Mouse (Mus musculus) ES-E14 (cell line): ENCODE measurements around the gene Cfap299. TPM values are rescaled to one million over a fixed set of nuclear protein-coding genes. Genes with fewer than 3 reads are reported as not detected.

ENCODE experiments used
- DNase-seq: peaks from one replicate; pipeline ENCODE4 v3.0.0-alpha.2; 2013; ENCODE audit warnings: low read depth, low spot score
- H3K27ac ChIP-seq: 2 replicates; pipeline ENCODE4 v1.5.1; 2012; ENCODE audit warnings: low read depth, mild to moderate bottlenecking, low read length, moderate library complexity, mixed read lengths; ENCODE audit not compliant: poor library complexity, insufficient read depth, severe bottlenecking
- H3K36me3 ChIP-seq: 2 replicates; pipeline ENCODE4 v1.6.1; 2012; ENCODE audit warnings: mild to moderate bottlenecking, low read length, moderate library complexity, mixed read lengths; ENCODE audit not compliant: control insufficient read depth, poor library complexity, insufficient read depth, severe bottlenecking
- H3K4me1 ChIP-seq, 2 experiments: fragments of 150-350 bp in 1 of 2; sonication (generic) in 1 of 2; 2 replicates each; pipeline ENCODE4 v1.6.1; 2012; ENCODE audit warnings: low read length in 2 of 2, mild to moderate bottlenecking in 1 of 2, mixed read lengths in 1 of 2; ENCODE audit not compliant: control insufficient read depth in 2 of 2, insufficient read depth in 2 of 2, poor library complexity in 1 of 2
- H3K4me3 ChIP-seq, 2 experiments: fragments of 150-350 bp in 1 of 2; sonication (generic) in 1 of 2; 2 replicates each; pipeline ENCODE4 v1.5.1; 2012; ENCODE audit warnings: low read length in 2 of 2, low read depth in 1 of 2, mild to moderate bottlenecking in 1 of 2, mixed read lengths in 1 of 2; ENCODE audit not compliant: insufficient read depth in 1 of 2, poor library complexity in 1 of 2, severe bottlenecking in 1 of 2
- H3K9ac ChIP-seq: 2 replicates; pipeline ENCODE4 v1.6.1; 2012; ENCODE audit warnings: low read depth, mild to moderate bottlenecking, low read length, mixed read lengths; ENCODE audit not compliant: poor library complexity, insufficient read depth, severe bottlenecking
- H3K9me3 ChIP-seq: fragments of 150-350 bp; sonication (generic); 2 replicates; pipeline ENCODE4 v1.6.1; 2012; ENCODE audit warnings: low read depth, mild to moderate bottlenecking, low read length; ENCODE audit not compliant: control insufficient read depth, insufficient read depth
- CHD2 ChIP-seq: IDR thresholded peaks from 2 replicates; pipeline ENCODE4 v1.6.1; 2014; ENCODE audit warnings: mild to moderate bottlenecking, low read depth, low read length, inconsistent platforms
- HCFC1 ChIP-seq: IDR thresholded peaks from 2 replicates; pipeline ENCODE4 v1.6.1; 2012; ENCODE audit warnings: low read length, inconsistent platforms, borderline replicate concordance; ENCODE audit not compliant: insufficient read depth
- MAFK ChIP-seq: IDR thresholded peaks from 2 replicates; pipeline ENCODE4 v1.6.1; 2014; ENCODE audit warnings: mild to moderate bottlenecking, low read depth, low read length, inconsistent platforms; ENCODE audit not compliant: insufficient read depth
- ZC3H11A ChIP-seq: IDR thresholded peaks from 2 replicates; pipeline ENCODE4 v1.6.1; 2012; ENCODE audit warnings: low read depth, mild to moderate bottlenecking, inconsistent platforms, low read length, borderline replicate concordance
- ZNF384 ChIP-seq: IDR thresholded peaks from 2 replicates; pipeline ENCODE4 v1.6.1; 2012; ENCODE audit warnings: low read depth, low read length, inconsistent platforms
- in situ Hi-C, 2 experiments: fragments of 600-800 bp; cut with MboI; formaldehyde crosslinking; loops; one replicate each; pipeline ENCODE4 v1.15.1; 2025; ENCODE audit warnings: low sequenced_read_pairs in 2 of 2, inconsistent platforms in 1 of 2; ENCODE audit not compliant: unreplicated experiment in 2 of 2
- total RNA-seq: library from RNA; depleted of rRNA; stranded (reverse); fragments of 300-350 nt; gene quantifications from 2 replicates; pipeline ENCODE4 v1.2.3, GENCODE M21; 2012

The Cfap299 gene
- total RNA-seq, 1 experiment = not detected

- Histone ChIP-seq H3K4me3 (no peak overlapping the region), H3K9me3 (no peaks in the 10 kb centered on the region), H3K4me1 (no peaks in the 10 kb centered on the region), H3K36me3 (no peaks in the 10 kb centered on the region), H3K27ac (no peak overlapping the region), H3K9ac (no peak overlapping the region)
- no peak for DNase-seq
- TF ChIP-seq ZNF384 (no peak), ZC3H11A (no peak), HCFC1 (no peak), CHD2 (no peak), MAFK (no peak)
- in situ Hi-C loops = no loop called here
Observed at GRCm38 (mm10) chr5:98426112-98426511, 97.0 kb downstream of the Cfap299 start.

- TF ChIP-seq ZNF384 (no peak), HCFC1 (no peak), MAFK (no peak), ZC3H11A (no peak), CHD2 (no peak)
- Histone ChIP-seq H3K9me3 (no peaks in the 10 kb centered on the region), H3K27ac (no peak overlapping the region), H3K4me3 (no peak overlapping the region), H3K9ac (no peak overlapping the region), H3K36me3 (no peaks in the 10 kb centered on the region), H3K4me1 (no peaks in the 10 kb centered on the region)
- no peak for DNase-seq
- in situ Hi-C loops = no loop called here
Observed at GRCm38 (mm10) chr5:98430060-98430459, 101.0 kb downstream of the Cfap299 start.

- no peaks in the 10 kb centered on the region for H3K36me3 ChIP-seq
- H3K4me3 ChIP-seq = no peak overlapping the region
- peak; percentile 20 for DNase-seq
- in situ Hi-C loops = no loop called here
- H3K9me3 ChIP-seq = no peaks in the 10 kb centered on the region
- H3K9ac ChIP-seq = no peak overlapping the region
- H3K27ac ChIP-seq = no peak overlapping the region
- peaks cover 0 to 2% of the 10 kb centered on the region in 2 experiments; a peak in 1 of 4 replicates for H3K4me1 ChIP-seq
- no peak for TF ChIP-seq CHD2
- TF ChIP-seq MAFK = no peak
- TF ChIP-seq ZNF384 = no peak
- TF ChIP-seq ZC3H11A = no peak
- no peak for TF ChIP-seq HCFC1
Observed at GRCm38 (mm10) chr5:98438686-98439085, 109.6 kb downstream of the Cfap299 start.

GRCm38 (mm10) chr5:98446771-98447462, 117.8 kb downstream of the Cfap299 start:
- Histone ChIP-seq H3K9me3 (no peaks in the 10 kb centered on the region), H3K27ac (no peak overlapping the region), H3K36me3 (no peaks in the 10 kb centered on the region), H3K4me1 (no peaks in the 10 kb centered on the region), H3K9ac (no peak overlapping the region), H3K4me3 (no peak overlapping the region)
- no peak for TF ChIP-seq ZNF384
- no peak for DNase-seq
- in situ Hi-C loops = no loop called here

GRCm38 (mm10) chr5:98449873-98450272, 120.8 kb downstream of the Cfap299 start:
- DNase-seq = no peak
- no peaks in the 10 kb centered on the region for H3K36me3 ChIP-seq
- no peak overlapping the region for H3K9ac ChIP-seq
- no peaks in the 10 kb centered on the region for H3K4me1 ChIP-seq
- H3K4me3 ChIP-seq = no peak overlapping the region
- no peaks in the 10 kb centered on the region for H3K9me3 ChIP-seq
- TF ChIP-seq MAFK (no peak), ZNF384 (no peak), CHD2 (no peak), ZC3H11A (no peak), HCFC1 (no peak)
- no peak overlapping the region for H3K27ac ChIP-seq
- in situ Hi-C loops = loop anchor here in 1 of 2 experiments (25.0 kb wide), 1 partner anchor 112 kb away; the partner anchor contains the start of gene Gm11111
